Mouse (Mus musculus) kidney, embryonic 15.5 days (tissue): ENCODE data around the gene Itpr1. TPM values are rescaled to one million over a fixed set of nuclear protein-coding genes. Genes with fewer than 3 reads are reported as not detected.

Experiments
- ATAC-seq: fragments of 200-750 bp; cut with Nextera tagmentation; replicated peaks from 2 replicates; pipeline ENCODE4 v1.8.0; 2017; ENCODE audit warnings: moderate TSS enrichment; ENCODE audit not compliant: low FRiP score
- H3K27ac ChIP-seq: fragments of 300-500 bp; sonication (generic); 2 replicates; pipeline ENCODE4 v1.5.1; 2015; ENCODE audit warnings: mild to moderate bottlenecking, inconsistent platforms
- H3K27me3 ChIP-seq: fragments of 300-500 bp; sonication (generic); 2 replicates; pipeline ENCODE4 v1.6.1; 2015; ENCODE audit warnings: inconsistent platforms
- H3K36me3 ChIP-seq: fragments of 300-500 bp; sonication (generic); 2 replicates; pipeline ENCODE4 v1.6.1; 2015; ENCODE audit warnings: inconsistent platforms
- H3K4me1 ChIP-seq: fragments of 300-500 bp; sonication (generic); 2 replicates; pipeline ENCODE4 v1.6.1; 2015; ENCODE audit warnings: inconsistent platforms
- H3K4me2 ChIP-seq: fragments of 300-500 bp; sonication (generic); 2 replicates; pipeline ENCODE4 v1.6.1; 2015; ENCODE audit warnings: moderate library complexity, mild to moderate bottlenecking, inconsistent platforms
- H3K4me3 ChIP-seq: fragments of 300-500 bp; sonication (generic); replicated peaks from 2 replicates; pipeline ENCODE4 v1.5.1; 2015; ENCODE audit warnings: mild to moderate bottlenecking, inconsistent platforms
- H3K9ac ChIP-seq: fragments of 300-500 bp; sonication (generic); 2 replicates; pipeline ENCODE4 v1.6.1; 2015; ENCODE audit warnings: mild to moderate bottlenecking, inconsistent platforms
- H3K9me3 ChIP-seq: fragments of 300-500 bp; sonication (generic); replicated peaks from 2 replicates; pipeline ENCODE4 v1.6.1; 2016; ENCODE audit warnings: inconsistent platforms
- WGBS: fragments of 180-500 bp; shearing (Covaris S2); methylation state at CpG from one replicate; pipeline ENCODE4 v1.1.7; 2015; ENCODE audit warnings: mixed read lengths; 5-methylcytosine and 5-hydroxymethylcytosine counted together
- polyA plus RNA-seq: library from polyadenylated mRNA; unstranded; fragments of >200 nt; fragmentation: Nextera tagmentation; extraction: Ambion mirVana; gene quantifications from 2 replicates; pipeline ENCODE4 v1.2.1, GENCODE M21; 2015

Gene Itpr1
- polyA plus RNA-seq, 1 experiment from 2014 or later, result 19.4 TPM

GRCm38 (mm10) chr6:108335202-108335823 lies 122.4 kb downstream of the Itpr1 start:
- H3K4me2 ChIP-seq, result no peak overlapping the region
- ATAC-seq, result no peak
- H3K36me3 ChIP-seq, result peaks cover 6% of the 10 kb centered on the region; the same call in 1 of the 2 replicates
- H3K9ac ChIP-seq, result no peak overlapping the region
- no peaks in the 10 kb centered on the region for H3K9me3 ChIP-seq
- H3K27ac ChIP-seq, result no peak overlapping the region
- no peak overlapping the region for H3K4me3 ChIP-seq
- no peaks in the 10 kb centered on the region for H3K27me3 ChIP-seq
- H3K4me1 ChIP-seq, result no peaks in the 10 kb centered on the region

- Histone ChIP-seq H3K27ac (no peak overlapping the region), H3K4me2 (no peak overlapping the region), H3K4me1 (no peaks in the 10 kb centered on the region), H3K36me3 (peaks cover 15% of the 10 kb centered on the region; the same call in 1 of the 2 replicates), H3K9me3 (no peaks in the 10 kb centered on the region), H3K27me3 (no peaks in the 10 kb centered on the region), H3K4me3 (no peak overlapping the region), H3K9ac (no peak overlapping the region)
- 94% methylated on average over 6 of the region's 6 CpGs for WGBS
- ATAC-seq, result no peak
Observed at GRCm38 (mm10) chr6:108336506-108336905, 123.6 kb downstream of the Itpr1 start.

GRCm38 (mm10) chr6:108337289-108337688 lies 124.4 kb downstream of the Itpr1 start:
- no peak overlapping the region for H3K9ac ChIP-seq
- H3K9me3 ChIP-seq, result no peaks in the 10 kb centered on the region
- peaks cover 15% of the 10 kb centered on the region; the same call in 1 of the 2 replicates for H3K36me3 ChIP-seq
- no peak for ATAC-seq
- no peak overlapping the region for H3K4me3 ChIP-seq
- no peak overlapping the region for H3K4me2 ChIP-seq
- no peaks in the 10 kb centered on the region for H3K4me1 ChIP-seq
- 65% methylated on average over 6 of the region's 6 CpGs for WGBS
- H3K27me3 ChIP-seq, result no peaks in the 10 kb centered on the region
- H3K27ac ChIP-seq, result no peak overlapping the region

- H3K9me3 ChIP-seq, result no peaks in the 10 kb centered on the region
- peaks cover 15% of the 10 kb centered on the region; the same call in 1 of the 2 replicates for H3K36me3 ChIP-seq
- no peak for ATAC-seq
- H3K4me2 ChIP-seq, result no peak overlapping the region
- H3K27ac ChIP-seq, result no peak overlapping the region
- H3K27me3 ChIP-seq, result no peaks in the 10 kb centered on the region
- no peaks in the 10 kb centered on the region for H3K4me1 ChIP-seq
- no peak overlapping the region for H3K4me3 ChIP-seq
- 87% methylated on average over 5 of the region's 5 CpGs for WGBS
- H3K9ac ChIP-seq, result no peak overlapping the region
Observed at GRCm38 (mm10) chr6:108338362-108338761, 125.5 kb downstream of the Itpr1 start.

GRCm38 (mm10) chr6:108342989-108343388 lies 130.1 kb downstream of the Itpr1 start:
- no peaks in the 10 kb centered on the region for H3K27me3 ChIP-seq
- no peak overlapping the region for H3K9ac ChIP-seq
- H3K4me1 ChIP-seq, result no peaks in the 10 kb centered on the region
- H3K4me3 ChIP-seq, result no peak overlapping the region
- ATAC-seq, result no peak
- peaks cover 15% of the 10 kb centered on the region; the same call in 1 of the 2 replicates for H3K36me3 ChIP-seq
- no peak overlapping the region for H3K4me2 ChIP-seq
- 75% methylated on average over 5 of the region's 5 CpGs for WGBS
- H3K27ac ChIP-seq, result no peak overlapping the region
- no peaks in the 10 kb centered on the region for H3K9me3 ChIP-seq

GRCm38 (mm10) chr6:108343781-108344310 lies 130.9 kb downstream of the Itpr1 start:
- Histone ChIP-seq H3K9ac (no peak overlapping the region), H3K4me2 (no peak overlapping the region), H3K4me3 (no peak overlapping the region), H3K4me1 (no peaks in the 10 kb centered on the region), H3K27ac (no peak overlapping the region), H3K27me3 (no peaks in the 10 kb centered on the region), H3K36me3 (peaks cover 15% of the 10 kb centered on the region; the same call in 1 of the 2 replicates), H3K9me3 (no peaks in the 10 kb centered on the region)
- no peak for ATAC-seq
- 82% methylated on average over 4 of the region's 4 CpGs for WGBS

GRCm38 (mm10) chr6:108350801-108351200 lies 137.9 kb downstream of the Itpr1 start:
- Histone ChIP-seq H3K27me3 (no peaks in the 10 kb centered on the region), H3K36me3 (peaks cover 42% of the 10 kb centered on the region), H3K9ac (no peak overlapping the region), H3K9me3 (no peaks in the 10 kb centered on the region), H3K27ac (no peak overlapping the region), H3K4me2 (no peak overlapping the region), H3K4me3 (no peak overlapping the region), H3K4me1 (no peaks in the 10 kb centered on the region)
- 86% methylated on average over 2 of the region's 2 CpGs for WGBS
- ATAC-seq, result no peak

GRCm38 (mm10) chr6:108351998-108352397 lies 139.1 kb downstream of the Itpr1 start:
- Histone ChIP-seq H3K36me3 (peaks cover 54% of the 10 kb centered on the region), H3K4me3 (no peak overlapping the region), H3K27me3 (no peaks in the 10 kb centered on the region), H3K9ac (no peak overlapping the region), H3K4me1 (no peaks in the 10 kb centered on the region), H3K4me2 (no peak overlapping the region), H3K27ac (no peak overlapping the region), H3K9me3 (no peaks in the 10 kb centered on the region)
- WGBS, result 65% methylated on average over 8 of the region's 8 CpGs
- no peak for ATAC-seq

- Histone ChIP-seq H3K4me3 (no peak overlapping the region), H3K27me3 (no peaks in the 10 kb centered on the region), H3K9ac (no peak overlapping the region), H3K9me3 (no peaks in the 10 kb centered on the region), H3K4me2 (no peak overlapping the region), H3K4me1 (no peaks in the 10 kb centered on the region), H3K36me3 (peaks cover 76% of the 10 kb centered on the region), H3K27ac (no peak overlapping the region)
- 84% methylated on average over 4 of the region's 4 CpGs for WGBS
- no peak for ATAC-seq
Observed at GRCm38 (mm10) chr6:108367412-108367811, 154.5 kb downstream of the Itpr1 start.

- no peak overlapping the region for H3K4me3 ChIP-seq
- ATAC-seq, result no peak
- no peaks in the 10 kb centered on the region for H3K4me1 ChIP-seq
- no peak overlapping the region for H3K9ac ChIP-seq
- WGBS, result 98% methylated on average over 11 of the region's 11 CpGs
- H3K27ac ChIP-seq, result no peak overlapping the region
- no peak overlapping the region for H3K4me2 ChIP-seq
- no peaks in the 10 kb centered on the region for H3K9me3 ChIP-seq
- H3K36me3 ChIP-seq, result peaks cover 71% of the 10 kb centered on the region
- H3K27me3 ChIP-seq, result no peaks in the 10 kb centered on the region
Observed at GRCm38 (mm10) chr6:108369031-108369430, 156.1 kb downstream of the Itpr1 start.

GRCm38 (mm10) chr6:108371347-108371893 lies 158.5 kb downstream of the Itpr1 start:
- no peak for ATAC-seq
- 92% methylated on average over 7 of the region's 7 CpGs for WGBS
- H3K4me3 ChIP-seq, result no peak overlapping the region

GRCm38 (mm10) chr6:108374019-108374418 lies 161.1 kb downstream of the Itpr1 start:
- Histone ChIP-seq H3K4me3 (no peak overlapping the region), H3K9me3 (no peaks in the 10 kb centered on the region), H3K27me3 (no peaks in the 10 kb centered on the region), H3K4me2 (no peak overlapping the region), H3K27ac (no peak overlapping the region), H3K4me1 (no peaks in the 10 kb centered on the region), H3K9ac (no peak overlapping the region), H3K36me3 (peaks cover 51% of the 10 kb centered on the region)
- 79% methylated on average over 7 of the region's 7 CpGs for WGBS
- ATAC-seq, result no peak

More at GRCm38 (mm10) chr6:108371347-108371893, 158.5 kb downstream of the Itpr1 start:
- Histone ChIP-seq H3K27me3 (no peaks in the 10 kb centered on the region), H3K4me2 (no peak overlapping the region), H3K27ac (no peak overlapping the region), H3K9ac (no peak overlapping the region), H3K4me1 (no peaks in the 10 kb centered on the region), H3K9me3 (no peaks in the 10 kb centered on the region), H3K36me3 (peaks cover 52% of the 10 kb centered on the region)
